Comparison of ENCODE assay signal across 9 mouse cellular contexts in the genomic region with DNA sequence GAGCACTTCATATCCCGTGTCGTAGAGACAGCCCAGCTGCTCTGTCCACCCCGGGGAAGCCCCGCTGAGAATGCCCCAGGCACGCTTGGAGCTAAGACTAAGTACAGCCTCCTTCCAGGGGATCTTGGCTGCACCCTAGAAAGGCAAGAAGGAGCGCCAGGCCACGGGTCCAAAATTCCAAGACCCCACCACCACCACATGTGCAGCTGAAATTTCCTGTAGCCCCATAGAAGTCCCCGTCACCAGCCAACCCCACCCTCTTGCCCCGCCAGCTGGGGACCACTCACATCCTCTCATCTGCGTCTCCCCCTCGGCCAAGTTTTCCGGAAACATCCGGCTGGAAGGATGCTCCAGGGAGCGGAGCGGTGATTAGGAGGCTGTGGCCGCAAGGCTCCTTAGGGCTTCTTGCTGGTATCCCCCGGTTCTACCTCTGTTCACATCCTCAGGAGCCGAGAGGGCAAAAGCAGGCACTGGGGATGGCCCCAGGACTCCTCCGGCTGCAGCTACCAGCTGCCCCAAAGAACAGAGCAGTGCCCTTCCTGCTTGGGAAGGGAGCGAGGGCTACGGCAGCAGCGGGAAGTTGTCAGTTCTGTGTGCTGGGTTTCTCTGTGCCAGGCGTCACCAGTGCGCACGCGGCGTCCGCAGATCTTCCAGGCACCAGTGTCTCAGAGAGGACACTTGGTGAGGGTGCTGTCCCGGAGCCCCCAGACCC. TPM values are rescaled to one million over a fixed set of nuclear protein-coding genes. Genes with fewer than 3 reads are reported as not detected.
DNase-seq lines count a peak whose midpoint lies in the region; ATAC-seq and TF ChIP-seq lines count a peak whose summit lies in the region.
"Had no signal": no experiment of that assay in that cellular context is flagged by ENCODE, and none has a peak within 500 bp of the region (broad histone marks: within the 10 kb centered on the region; RNA-seq: fewer than 3 reads in every experiment).

No protein-coding gene starts in this region.

- no peaks in the 10 kb centered on the region for H3K27me3 ChIP-seq in hindbrain, embryonic 16.5 days (replicated peaks; ENCODE audit: control insufficient read depth, insufficient read depth, low read length)
- no peaks in the 10 kb centered on the region for H3K27me3 ChIP-seq in lung, postnatal 0 days (replicated peaks; ENCODE audit: insufficient read depth, low read length)
- H3K27me3 ChIP-seq in splenic B cell, adult 2 months (ENCODE audit: control insufficient read depth, insufficient read depth, low read length, poor library complexity, severe bottlenecking) = no peaks in the 10 kb centered on the region

- H3K4me3 ChIP-seq in hindbrain, embryonic 16.5 days (ENCODE audit: low read length) = peak overlapping the region; percentile 35
- peak overlapping the region; percentile 38 for H3K4me3 ChIP-seq in lung, postnatal 0 days (ENCODE audit: low read depth, low read length)

- H3K9ac ChIP-seq in hindbrain, embryonic 16.5 days (ENCODE audit: low read depth, low read length) = peak overlapping the region; percentile 63
- peak overlapping the region; percentile 39 for H3K9ac ChIP-seq in lung, postnatal 0 days (replicated peaks; ENCODE audit: low read depth)

- peaks cover 4% of the 10 kb centered on the region; the same call in 1 of the 2 replicates for H3K36me3 ChIP-seq in hindbrain, embryonic 16.5 days (ENCODE audit: control insufficient read depth, insufficient read depth, low read length)
- no peaks in the 10 kb centered on the region for H3K36me3 ChIP-seq in lung, postnatal 0 days (ENCODE audit: insufficient read depth, low read length)
- H3K36me3 ChIP-seq in splenic B cell, adult 2 months (ENCODE audit: control insufficient read depth, insufficient read depth, low read length, poor library complexity, severe bottlenecking) = 0 out of 2 replicates have a peak, but pooled peaks cover 2% of the 10 kb centered on the region
- H3K36me3 ChIP-seq: G1E had no signal

- DNase-seq in cerebellum, postnatal 10 days = peak; percentile 59 to 63
- DNase-seq in brain, embryonic 14.5 days (ENCODE audit: low read depth) = peak; percentile 65
- DNase-seq in gastrocnemius, postnatal 25 days = peak; percentile 71
- peak; percentile 64 for DNase-seq in lung, postnatal 0 days (ENCODE audit: low spot score)
- DNase-seq in splenic B cell, adult 2 months (ENCODE audit: low read depth, low spot score) = peak; percentile 36
- DNase-seq in frontal cortex, postnatal 25 days (ENCODE audit: low spot score in 2 of 2) = no peak

- 12% methylated on average over 29 of the region's 29 CpGs for WGBS in hindbrain, embryonic 16.5 days
- WGBS in lung, postnatal 0 days = 17% methylated on average over 29 of the region's 29 CpGs

- H3K27ac ChIP-seq in hindbrain, embryonic 16.5 days (ENCODE audit: low read depth, low read length) = peak overlapping the region; percentile 70
- H3K27ac ChIP-seq in lung, postnatal 0 days (ENCODE audit: low read length) = peak overlapping the region; percentile 93

- TF ChIP-seq CTCF in brain, embryonic 14.5 days (IDR thresholded peaks at IDR 0.05; ENCODE audit: borderline replicate concordance, extremely low read depth, insufficient read depth, insufficient read length) = no peak
- TF ChIP-seq CTCF in lung, postnatal 0 days (IDR thresholded peaks at IDR 0.05) = no peak

- no peak for ATAC-seq in cerebellum, adult (ENCODE audit: insufficient number of reproducible peaks, low FRiP score, low TSS enrichment)
- peak; percentile 15; the same call in 1 of the 2 replicates for ATAC-seq in hindbrain, embryonic 16.5 days
- ATAC-seq in lung, postnatal 0 days = peak; percentile 8

- no peak; the same call in 1 of the 2 replicates for TF ChIP-seq EP300 in lung, postnatal 0 days (IDR thresholded peaks at IDR 0.05)

- peaks cover 42% of the 10 kb centered on the region for H3K4me1 ChIP-seq in hindbrain, embryonic 16.5 days (ENCODE audit: control insufficient read depth, insufficient read depth, low read depth, low read length)
- peaks cover 54% of the 10 kb centered on the region for H3K4me1 ChIP-seq in lung, postnatal 0 days (ENCODE audit: insufficient read depth, low read depth, low read length)

- peak overlapping the region; percentile 68 for H3K4me2 ChIP-seq in hindbrain, embryonic 16.5 days (ENCODE audit: low read length)
- H3K4me2 ChIP-seq in lung, postnatal 0 days (replicated peaks; ENCODE audit: low read depth, low read length) = peak overlapping the region; percentile 52

- TF ChIP-seq POLR2A in brain, embryonic 14.5 days (IDR thresholded peaks at IDR 0.05; ENCODE audit: borderline replicate concordance, extremely low read depth, insufficient read depth, insufficient read length, poor library complexity, severe bottlenecking) = no peak

- no peaks in the 10 kb centered on the region for H3K9me3 ChIP-seq in hindbrain, embryonic 16.5 days (ENCODE audit: control insufficient read depth, low read length)
- H3K9me3 ChIP-seq in lung, postnatal 0 days (ENCODE audit: low read length) = no peaks in the 10 kb centered on the region

RNA-seq across cellular contexts. Expression of a gene that starts 54.7 kb away (rescaled TPM):
- polyA plus RNA-seq in brain, embryonic 14.5 days (2012; rRNA removed) = 7.7 and 8.4 TPM in 2 replicates
- under 1 TPM; 0.33 to 0.43 TPM for total RNA-seq in gastrocnemius, postnatal 25 days (2021)
- polyA plus RNA-seq in hindbrain, embryonic 16.5 days (2015; fragmentation: Nextera tagmentation; extraction: Ambion mirVana) = 6.8 and 6.9 TPM in 2 replicates
- 15.6 and 17.1 TPM in 2 replicates for polyA plus RNA-seq in lung, postnatal 0 days (2015; fragmentation: Nextera tagmentation; extraction: Ambion mirVana)
- total RNA-seq: G1E had no signal
- polyA plus RNA-seq: G1E had no signal

Comparison
In these comparisons a context has a peak if more than half of its experiments do, and no peak if none do; other contexts are left out.
1. DNase-seq: peak in cerebellum, postnatal 10 days (2 of 2), brain, embryonic 14.5 days (single experiment), gastrocnemius, postnatal 25 days (single experiment), lung, postnatal 0 days (single experiment) and splenic B cell, adult 2 months (single experiment); none in frontal cortex, postnatal 25 days (0 of 2).